Mouse (Mus musculus) gastrocnemius, postnatal 4 days (tissue): ENCODE results near the gene Tspan9. TPM values are rescaled to one million over a fixed set of nuclear protein-coding genes. Genes with fewer than 3 reads are reported as not detected.
A peak's percentile ranks its signal among the peaks of the same experiment; 100 is the strongest.

Source experiments
- DNase-seq, 2 experiments: peaks; one replicate each; pipeline ENCODE4 v3.0.0; 2021 to 2022; ENCODE audit warnings: low spot score in 2 of 2, mixed read lengths in 2 of 2
- total RNA-seq, 2 experiments: library from RNA; stranded (reverse); gene quantifications; 2 replicates each; pipeline ENCODE4 v1.2.3; 2021

The Tspan9 gene
- total RNA-seq, 2 experiments from 2014 or later, result 151 to 194 TPM

GRCm38 (mm10) chr6:127989624-127990212 is 153.7 kb downstream of the Tspan9 start:
- peak; percentile 74 to 88 for DNase-seq

- no peak for DNase-seq
Observed at GRCm38 (mm10) chr6:127988944-127989494, 154.4 kb downstream of the Tspan9 start.

- DNase-seq, result no peak
Observed at GRCm38 (mm10) chr6:127987374-127987773, 156.0 kb downstream of the Tspan9 start.

GRCm38 (mm10) chr6:127986357-127986756 is 157.0 kb downstream of the Tspan9 start:
- no peak for DNase-seq

GRCm38 (mm10) chr6:127981176-127981575 is 162.2 kb downstream of the Tspan9 start:
- no peak for DNase-seq

- no peak for DNase-seq
Observed at GRCm38 (mm10) chr6:127980381-127981045, 162.9 kb downstream of the Tspan9 start.

DNA sequence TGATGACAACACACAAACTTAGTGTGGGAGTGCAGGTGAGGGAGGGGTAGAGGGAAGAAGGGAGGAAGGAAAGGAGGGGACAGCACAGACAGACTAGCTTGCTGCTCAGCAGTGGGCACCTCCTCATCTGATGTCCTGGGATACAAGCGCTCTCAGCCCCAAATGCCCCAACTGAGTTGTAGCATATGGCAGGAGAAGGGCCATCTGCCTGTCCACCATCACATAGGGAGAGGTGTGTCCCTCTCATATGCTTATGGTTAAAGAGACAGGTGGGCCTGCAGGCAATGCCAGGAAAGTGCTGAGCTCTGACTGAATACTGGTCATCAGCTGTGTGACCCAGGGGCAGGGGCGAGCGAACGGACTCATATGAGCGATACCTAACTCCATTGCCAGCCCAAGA is 163.6 kb downstream of the Tspan9 start:
- DNase-seq, result no peak

DNA sequence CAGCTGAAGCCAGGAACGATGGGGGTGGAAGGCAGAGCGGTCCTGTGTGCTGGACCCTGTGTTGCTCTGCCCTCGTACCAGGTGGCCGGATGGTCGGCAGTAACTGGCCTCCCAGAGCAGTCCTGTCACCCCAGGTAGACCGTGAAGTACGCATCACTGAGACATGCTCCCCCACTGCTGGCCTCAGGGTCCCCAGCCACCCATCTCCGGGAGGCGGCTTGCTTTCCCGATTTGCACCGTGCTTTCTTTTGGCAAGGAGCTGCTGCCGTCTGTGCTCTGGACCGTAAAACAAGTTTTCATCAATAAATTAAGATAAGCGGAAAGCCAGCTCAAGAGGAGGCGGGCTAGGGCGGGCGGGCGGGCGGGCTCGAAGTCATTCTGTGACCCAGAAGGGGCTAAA is 164.5 kb downstream of the Tspan9 start:
- no peak for DNase-seq

GRCm38 (mm10) chr6:127976695-127977094 is 166.7 kb downstream of the Tspan9 start:
- no peak for DNase-seq

- no peak for DNase-seq
Observed at GRCm38 (mm10) chr6:127974000-127974399, 169.4 kb downstream of the Tspan9 start.

GRCm38 (mm10) chr6:127973553-127973952 is 169.8 kb downstream of the Tspan9 start:
- no peak for DNase-seq

- DNase-seq, result no peak
Observed at GRCm38 (mm10) chr6:127971931-127972330, 171.5 kb downstream of the Tspan9 start.

GRCm38 (mm10) chr6:127970848-127971247 is 172.5 kb downstream of the Tspan9 start:
- DNase-seq, result no peak

- peak; percentile 75 to 81 for DNase-seq
Observed at GRCm38 (mm10) chr6:127970120-127970519, 173.3 kb downstream of the Tspan9 start.

DNA sequence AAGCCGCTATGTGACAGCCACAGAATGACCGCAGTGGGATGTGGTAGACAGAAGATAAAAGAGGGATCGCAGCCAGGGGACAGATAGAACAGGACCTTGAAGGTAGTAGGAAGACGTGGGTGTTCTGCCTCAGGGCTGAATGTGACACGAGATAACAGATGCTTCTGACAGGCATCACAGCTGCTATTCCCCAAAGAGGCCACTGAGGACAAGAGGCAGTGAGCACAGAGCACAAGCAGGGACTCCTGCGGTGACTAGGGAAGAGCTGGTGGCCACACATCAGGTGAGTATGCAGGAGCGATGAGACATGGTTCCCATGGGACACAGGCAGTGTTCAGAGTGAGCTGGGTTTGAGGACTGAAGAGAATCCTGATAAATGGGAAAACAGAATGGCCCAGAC is 173.7 kb downstream of the Tspan9 start:
- no peak for DNase-seq

- no peak for DNase-seq
Observed at GRCm38 (mm10) chr6:127965497-127965896, 177.9 kb downstream of the Tspan9 start.

- DNase-seq, result no peak
Observed at GRCm38 (mm10) chr6:127960203-127960602, 183.2 kb downstream of the Tspan9 start.

GRCm38 (mm10) chr6:127956172-127956571 is 187.2 kb downstream of the Tspan9 start:
- DNase-seq, result no peak

DNA sequence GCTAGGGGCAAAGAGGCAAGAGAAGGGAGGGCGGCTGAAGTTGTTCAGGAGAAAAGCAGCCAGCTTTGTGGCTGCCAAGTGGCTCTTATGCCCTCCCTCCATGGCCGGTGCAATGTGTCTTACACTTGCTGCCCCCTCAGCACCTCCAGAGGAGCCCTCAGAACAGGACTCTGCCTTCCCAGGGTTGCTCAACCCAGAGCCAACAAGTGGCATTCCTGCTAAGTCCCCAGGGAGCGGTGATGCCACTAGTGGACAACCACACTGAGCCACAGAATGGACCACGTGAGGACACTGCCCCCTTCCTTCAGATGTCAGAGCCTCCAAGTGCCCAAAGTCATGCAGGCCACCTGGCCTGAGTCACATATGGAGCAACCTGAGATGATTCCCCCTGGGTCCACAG is 190.3 kb downstream of the Tspan9 start:
- DNase-seq, result no peak

DNA sequence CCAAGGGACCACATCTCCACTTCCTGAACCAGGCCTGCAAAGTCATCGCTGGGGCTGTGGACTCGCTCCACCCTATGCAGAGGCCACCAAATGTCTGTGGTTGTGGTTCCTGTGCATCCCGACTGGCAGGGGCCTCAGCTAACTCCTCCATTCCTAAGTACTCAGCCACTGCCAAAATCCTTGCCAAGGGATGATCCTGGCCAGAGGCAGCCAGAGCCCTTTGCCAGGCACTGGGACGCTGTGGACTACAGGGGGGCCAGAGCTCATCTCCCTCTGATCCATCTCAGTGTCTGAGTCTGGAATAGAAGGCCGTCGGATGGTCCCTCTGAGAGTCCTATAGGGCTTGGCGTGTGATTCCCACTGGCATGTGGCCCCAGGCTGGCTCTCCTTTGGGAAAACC is 193.5 kb downstream of the Tspan9 start:
- no peak for DNase-seq

DNA sequence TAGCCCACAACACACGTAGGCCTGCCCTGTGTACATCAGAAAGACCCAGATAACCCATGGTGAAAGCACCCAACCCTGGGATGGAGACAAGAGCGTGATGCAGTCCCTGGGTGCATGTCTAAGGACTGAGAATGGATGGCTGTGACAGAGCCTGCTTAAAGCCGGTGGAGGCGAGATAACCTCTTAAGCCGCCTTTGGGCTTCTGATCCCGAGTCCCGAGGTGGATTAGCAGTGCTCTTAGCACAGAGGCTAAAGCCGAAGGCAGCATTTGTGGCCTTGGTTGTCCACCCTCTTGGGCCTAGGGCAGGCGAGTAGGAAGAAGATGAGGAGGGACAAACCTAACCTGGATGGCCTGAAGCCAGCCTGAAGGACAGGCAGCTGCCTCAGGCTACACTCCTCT is 194.7 kb downstream of the Tspan9 start:
- no peak for DNase-seq

- peak in 1 of 2 experiments; percentile 66 for DNase-seq
Observed at GRCm38 (mm10) chr6:127945725-127946124, 197.7 kb downstream of the Tspan9 start.

DNA sequence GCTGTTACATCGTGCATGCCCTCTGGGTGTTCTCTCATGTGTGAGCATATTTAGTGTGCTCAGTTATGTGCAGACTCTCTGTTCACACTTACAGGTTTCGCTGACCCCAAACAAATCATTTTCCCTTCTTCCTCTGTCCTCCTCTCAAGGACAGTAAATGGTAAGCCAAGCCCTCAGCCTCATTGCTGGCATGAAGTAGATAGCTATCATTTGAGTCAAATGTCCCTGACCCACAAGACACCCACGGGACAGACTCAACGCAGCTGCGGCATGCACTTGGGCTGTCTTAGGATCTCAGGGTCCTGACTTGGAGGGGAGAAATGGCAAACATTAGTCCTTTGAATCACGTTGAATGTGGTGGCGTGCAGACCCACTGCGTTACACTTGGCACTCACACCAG is 201.0 kb downstream of the Tspan9 start:
- DNase-seq, result no peak
